Mouse (Mus musculus) forebrain, embryonic 15.5 days (tissue): ENCODE measurements at regions not wholly inside any gene's neighbourhood (a gene's known extent, or its start where the extent isn't known, plus 50 kb on each side); places are given as distances from the start of the nearest gene placed in this dataset.

Experiments
- ATAC-seq: fragments of 200-750 bp; cut with Nextera tagmentation; replicated peaks from 2 replicates; pipeline ENCODE4 v1.8.0; 2017; ENCODE audit warnings: mild to moderate bottlenecking, moderate TSS enrichment, moderate library complexity
- H3K27ac ChIP-seq: fragments of 300-500 bp; sonication (generic); replicated peaks from 2 replicates; pipeline ENCODE4 v1.5.1; 2015; ENCODE audit warnings: mild to moderate bottlenecking, inconsistent platforms
- H3K27me3 ChIP-seq: fragments of 300-500 bp; sonication (generic); 2 replicates; pipeline ENCODE4 v1.6.1; 2015; ENCODE audit warnings: inconsistent platforms
- H3K36me3 ChIP-seq: fragments of 300-500 bp; sonication (generic); 2 replicates; pipeline ENCODE4 v1.6.1; 2015; ENCODE audit warnings: mild to moderate bottlenecking, inconsistent platforms
- H3K4me1 ChIP-seq: fragments of 300-500 bp; sonication (generic); 2 replicates; pipeline ENCODE4 v1.6.1; 2015; ENCODE audit warnings: inconsistent platforms
- H3K4me2 ChIP-seq: fragments of 300-500 bp; sonication (generic); replicated peaks from 2 replicates; pipeline ENCODE4 v1.6.1; 2015; ENCODE audit warnings: mild to moderate bottlenecking, inconsistent platforms
- H3K4me3 ChIP-seq: fragments of 300-500 bp; sonication (generic); 2 replicates; pipeline ENCODE4 v1.5.1; 2015; ENCODE audit warnings: mild to moderate bottlenecking, inconsistent platforms
- H3K9ac ChIP-seq: fragments of 300-500 bp; sonication (generic); replicated peaks from 2 replicates; pipeline ENCODE4 v1.6.1; 2015; ENCODE audit warnings: mild to moderate bottlenecking, inconsistent platforms
- H3K9me3 ChIP-seq: fragments of 300-500 bp; sonication (generic); 2 replicates; pipeline ENCODE4 v1.6.1; 2016; ENCODE audit warnings: inconsistent platforms
- WGBS: fragments of 180-500 bp; shearing (Covaris S2); methylation state at CpG from one replicate; pipeline ENCODE4 v1.1.7; 2015; ENCODE audit warnings: mixed read lengths; 5-methylcytosine and 5-hydroxymethylcytosine counted together

GRCm38 (mm10) chr13:42358588-42358987 lies 57.3 kb downstream of the Edn1 start:
- no peaks in the 10 kb centered on the region for H3K27me3 ChIP-seq
- no peak for ATAC-seq
- no peaks in the 10 kb centered on the region for H3K36me3 ChIP-seq
- H3K9me3 ChIP-seq, result no peaks in the 10 kb centered on the region
- H3K4me3 ChIP-seq, result no peak overlapping the region
- no peaks in the 10 kb centered on the region for H3K4me1 ChIP-seq
- H3K4me2 ChIP-seq, result no peak overlapping the region
- WGBS, result 88% methylated on average over 9 of the region's 9 CpGs
- H3K9ac ChIP-seq, result no peak overlapping the region
- H3K27ac ChIP-seq, result no peak overlapping the region

- no peak overlapping the region for H3K4me2 ChIP-seq
- H3K36me3 ChIP-seq, result no peaks in the 10 kb centered on the region
- no peaks in the 10 kb centered on the region for H3K27me3 ChIP-seq
- H3K27ac ChIP-seq, result no peak overlapping the region
- no peak for ATAC-seq
- H3K4me1 ChIP-seq, result no peaks in the 10 kb centered on the region
- H3K9me3 ChIP-seq, result no peaks in the 10 kb centered on the region
- WGBS, result 83% methylated on average over 7 of the region's 7 CpGs
- no peak overlapping the region for H3K9ac ChIP-seq
- H3K4me3 ChIP-seq, result no peak overlapping the region
Observed at GRCm38 (mm10) chr13:42367655-42368554, 66.6 kb downstream of the Edn1 start.

GRCm38 (mm10) chr13:42369826-42370225 lies 68.5 kb downstream of the Edn1 start:
- no peaks in the 10 kb centered on the region for H3K27me3 ChIP-seq
- 90% methylated on average over 1 of the region's 1 CpGs for WGBS
- H3K4me2 ChIP-seq, result no peak overlapping the region
- ATAC-seq, result no peak
- no peak overlapping the region for H3K9ac ChIP-seq
- H3K27ac ChIP-seq, result no peak overlapping the region
- H3K36me3 ChIP-seq, result no peaks in the 10 kb centered on the region
- H3K4me3 ChIP-seq, result no peak overlapping the region
- no peaks in the 10 kb centered on the region for H3K9me3 ChIP-seq
- no peaks in the 10 kb centered on the region for H3K4me1 ChIP-seq

- no peaks in the 10 kb centered on the region for H3K4me1 ChIP-seq
- WGBS, result 91% methylated on average over 4 of the region's 4 CpGs
- H3K9ac ChIP-seq, result no peak overlapping the region
- H3K36me3 ChIP-seq, result no peaks in the 10 kb centered on the region
- no peaks in the 10 kb centered on the region for H3K9me3 ChIP-seq
- H3K4me2 ChIP-seq, result no peak overlapping the region
- ATAC-seq, result no peak
- no peak overlapping the region for H3K27ac ChIP-seq
- no peaks in the 10 kb centered on the region for H3K27me3 ChIP-seq
- H3K4me3 ChIP-seq, result no peak overlapping the region
Observed at GRCm38 (mm10) chr13:42372201-42372600, 70.9 kb downstream of the Edn1 start.

GRCm38 (mm10) chr13:42374181-42374596 lies 72.9 kb downstream of the Edn1 start:
- no peak overlapping the region for H3K4me2 ChIP-seq
- no peak overlapping the region for H3K27ac ChIP-seq
- no peaks in the 10 kb centered on the region for H3K36me3 ChIP-seq
- no peak for ATAC-seq
- no peaks in the 10 kb centered on the region for H3K9me3 ChIP-seq
- no peaks in the 10 kb centered on the region for H3K4me1 ChIP-seq
- no peaks in the 10 kb centered on the region for H3K27me3 ChIP-seq
- no peak overlapping the region for H3K9ac ChIP-seq
- H3K4me3 ChIP-seq, result no peak overlapping the region
- WGBS, result 85% methylated on average over 8 of the region's 8 CpGs

GRCm38 (mm10) chr13:42379675-42380074 lies 78.4 kb downstream of the Edn1 start:
- Histone ChIP-seq H3K4me2 (no peak overlapping the region), H3K27ac (no peak overlapping the region), H3K4me1 (no peaks in the 10 kb centered on the region), H3K4me3 (no peak overlapping the region), H3K9ac (no peak overlapping the region), H3K27me3 (no peaks in the 10 kb centered on the region), H3K9me3 (no peaks in the 10 kb centered on the region), H3K36me3 (no peaks in the 10 kb centered on the region)
- 80% methylated on average over 6 of the region's 6 CpGs for WGBS
- ATAC-seq, result no peak

GRCm38 (mm10) chr13:42383099-42383498 lies 81.8 kb downstream of the Edn1 start:
- ATAC-seq, result no peak
- Histone ChIP-seq H3K27me3 (no peaks in the 10 kb centered on the region), H3K27ac (no peak overlapping the region)

GRCm38 (mm10) chr13:42390389-42390788 lies 89.1 kb downstream of the Edn1 start:
- Histone ChIP-seq H3K4me3 (no peak overlapping the region), H3K27ac (no peak overlapping the region), H3K36me3 (no peaks in the 10 kb centered on the region), H3K27me3 (no peaks in the 10 kb centered on the region), H3K4me1 (no peaks in the 10 kb centered on the region), H3K9me3 (no peaks in the 10 kb centered on the region), H3K9ac (no peak overlapping the region), H3K4me2 (no peak overlapping the region)
- 87% methylated on average over 1 of the region's 1 CpGs for WGBS
- ATAC-seq, result no peak

More at GRCm38 (mm10) chr13:42383099-42383498, 81.8 kb downstream of the Edn1 start:
- no peak overlapping the region for H3K9ac ChIP-seq
- H3K4me1 ChIP-seq, result no peaks in the 10 kb centered on the region
- H3K4me3 ChIP-seq, result no peak overlapping the region
- no peaks in the 10 kb centered on the region for H3K9me3 ChIP-seq
- H3K4me2 ChIP-seq, result no peak overlapping the region
- no peaks in the 10 kb centered on the region for H3K36me3 ChIP-seq
- WGBS, result 87% methylated on average over 4 of the region's 4 CpGs

GRCm38 (mm10) chr13:42391330-42392005 lies 90.2 kb downstream of the Edn1 start:
- Histone ChIP-seq H3K4me3 (no peak overlapping the region), H3K9me3 (no peaks in the 10 kb centered on the region), H3K36me3 (no peaks in the 10 kb centered on the region), H3K27me3 (no peaks in the 10 kb centered on the region), H3K4me2 (no peak overlapping the region), H3K9ac (no peak overlapping the region), H3K4me1 (no peaks in the 10 kb centered on the region), H3K27ac (no peak overlapping the region)
- ATAC-seq, result no peak
- 86% methylated on average over 9 of the region's 9 CpGs for WGBS

GRCm38 (mm10) chr13:42392701-42393100 lies 91.4 kb downstream of the Edn1 start:
- no peak for ATAC-seq
- 64% methylated on average over 7 of the region's 7 CpGs for WGBS
- Histone ChIP-seq H3K4me1 (no peaks in the 10 kb centered on the region), H3K9ac (no peak overlapping the region), H3K27ac (no peak overlapping the region), H3K36me3 (no peaks in the 10 kb centered on the region), H3K4me2 (no peak overlapping the region), H3K27me3 (no peaks in the 10 kb centered on the region), H3K9me3 (no peaks in the 10 kb centered on the region), H3K4me3 (no peak overlapping the region)

- no peak overlapping the region for H3K27ac ChIP-seq
- H3K27me3 ChIP-seq, result no peaks in the 10 kb centered on the region
- H3K4me3 ChIP-seq, result no peak overlapping the region
- no peak overlapping the region for H3K4me2 ChIP-seq
- WGBS, result 79% methylated on average over 2 of the region's 2 CpGs
- H3K4me1 ChIP-seq, result no peaks in the 10 kb centered on the region
- ATAC-seq, result no peak
- H3K36me3 ChIP-seq, result no peaks in the 10 kb centered on the region
- H3K9ac ChIP-seq, result no peak overlapping the region
- no peaks in the 10 kb centered on the region for H3K9me3 ChIP-seq
Observed at GRCm38 (mm10) chr13:42394572-42394971, 93.3 kb downstream of the Edn1 start.

- H3K27ac ChIP-seq, result no peak overlapping the region; the same call in 1 of the 2 replicates
- no peak overlapping the region for H3K9ac ChIP-seq
- H3K9me3 ChIP-seq, result no peaks in the 10 kb centered on the region
- H3K36me3 ChIP-seq, result no peaks in the 10 kb centered on the region
- H3K27me3 ChIP-seq, result no peaks in the 10 kb centered on the region
- H3K4me2 ChIP-seq, result no peak overlapping the region
- peaks cover 6% of the 10 kb centered on the region; the same call in 1 of the 2 replicates for H3K4me1 ChIP-seq
- WGBS, result 11% methylated on average over 2 of the region's 2 CpGs
- no peak overlapping the region for H3K4me3 ChIP-seq
- ATAC-seq, result peak; percentile 46; the same call in 1 of the 2 replicates
Observed at GRCm38 (mm10) chr13:42401513-42401912, 100.2 kb downstream of the Edn1 start.
